ENCODE assay signal across 22 mouse cellular contexts in genomic region chr14:77250652-77251238, GRCm38 (mm10).
DNase-seq lines count a peak whose midpoint lies in the region; ATAC-seq and TF ChIP-seq lines count a peak whose summit lies in the region.
"Had no signal": no experiment of that assay in that cellular context is flagged by ENCODE, and none has a peak within 500 bp of the region (broad histone marks: within the 10 kb centered on the region; RNA-seq: fewer than 3 reads in every experiment).

No protein-coding gene starts in this region.

- no peak overlapping the region for H3K4me2 ChIP-seq in embryonic facial prominence, embryonic 15.5 days (replicated peaks)
- no peak overlapping the region for H3K4me2 ChIP-seq in intestine, postnatal 0 days (replicated peaks; ENCODE audit: low read depth)
- H3K4me2 ChIP-seq: forebrain, embryonic 12.5 days; hindbrain, embryonic 13.5 days; limb, embryonic 13.5 days; liver, embryonic 12.5 days had no signal

- no peak for TF ChIP-seq POLR2A in heart, adult 2 months (IDR thresholded peaks at IDR 0.05; ENCODE audit: insufficient read depth, low read depth, low read length)

- no peak overlapping the region for H3K27ac ChIP-seq in embryonic facial prominence, embryonic 15.5 days (replicated peaks)
- H3K27ac ChIP-seq in intestine, postnatal 0 days (ENCODE audit: low read depth, low read length) = no peak overlapping the region
- no peak overlapping the region for H3K27ac ChIP-seq in heart, adult 2 months
- H3K27ac ChIP-seq: forebrain, embryonic 12.5 days; gastrocnemius, adult 2 months; hindbrain, embryonic 13.5 days; kidney, postnatal 0 days; limb, embryonic 13.5 days; liver, embryonic 12.5 days; midbrain, embryonic 10.5 days had no signal

- WGBS in embryonic facial prominence, embryonic 15.5 days = 69% methylated on average over 2 of the region's 2 CpGs
- WGBS in intestine, postnatal 0 days = 64% methylated on average over 2 of the region's 2 CpGs
- 62% methylated on average over 2 of the region's 2 CpGs for WGBS in heart, adult 2 months

- H3K79me2 ChIP-seq in heart, adult 2 months (replicated peaks; ENCODE audit: control insufficient read depth, insufficient read depth, low read length) = no peaks in the 10 kb centered on the region

- H3K36me3 ChIP-seq in embryonic facial prominence, embryonic 15.5 days = no peaks in the 10 kb centered on the region
- H3K36me3 ChIP-seq in intestine, postnatal 0 days (ENCODE audit: control insufficient read depth, insufficient read depth) = no peaks in the 10 kb centered on the region
- H3K36me3 ChIP-seq in heart, adult 2 months (ENCODE audit: control insufficient read depth, insufficient read depth, low read length) = no peaks in the 10 kb centered on the region
- H3K36me3 ChIP-seq: forebrain, embryonic 12.5 days; hindbrain, embryonic 13.5 days; limb, embryonic 13.5 days; liver, embryonic 12.5 days; midbrain, embryonic 10.5 days had no signal

- intact Hi-C loops in heart, adult 2 months (cut with DNase I) = loop anchor here (10.0 kb wide), 1 partner anchor 96 kb away; the partner anchor contains the start of gene Enox1

- no peaks in the 10 kb centered on the region for H3K27me3 ChIP-seq in embryonic facial prominence, embryonic 15.5 days
- no peaks in the 10 kb centered on the region for H3K27me3 ChIP-seq in intestine, postnatal 0 days (replicated peaks; ENCODE audit: control insufficient read depth, insufficient read depth, low read length)
- no peaks in the 10 kb centered on the region for H3K27me3 ChIP-seq in heart, adult 2 months (ENCODE audit: control insufficient read depth, insufficient read depth, low read length)
- H3K27me3 ChIP-seq: forebrain, embryonic 12.5 days; hindbrain, embryonic 13.5 days; limb, embryonic 13.5 days; liver, embryonic 12.5 days had no signal

- peak; percentile 55 for DNase-seq in cerebellum, adult 9-10 months
- DNase-seq in cerebellum, postnatal 14 days = no peak
- DNase-seq in lung, postnatal 36 days = peak; percentile 7
- no peak for DNase-seq in lung, postnatal 10 days
- peak; percentile 91 for DNase-seq in ZHBTc4 (ENCODE audit: low read depth, low spot score)
- DNase-seq in heart, adult 2 months = no peak
- DNase-seq: gastrocnemius, adult 2 months; kidney, adult 18-20 months; layer of hippocampus, adult 9-11 months; lung, adult 2 months; thymus, postnatal 25 days had no signal

- TF ChIP-seq CTCF in intestine, postnatal 0 days (IDR thresholded peaks at IDR 0.05; ENCODE audit: low read depth) = no peak
- TF ChIP-seq CTCF in heart, adult 2 months (IDR thresholded peaks at IDR 0.05) = no peak

- ATAC-seq in embryonic facial prominence, embryonic 15.5 days (ENCODE audit: insufficient number of reproducible peaks, low FRiP score, low TSS enrichment, low read depth) = peak; percentile 69; the same call in 1 of the 2 replicates
- ATAC-seq in intestine, postnatal 0 days = no peak
- ATAC-seq: liver, embryonic 12.5 days; midbrain, embryonic 16.5 days had no signal

- TF ChIP-seq EP300 in heart, adult 2 months (IDR thresholded peaks at IDR 0.05; ENCODE audit: insufficient read depth, low read depth, low read length) = no peak

- H3K4me1 ChIP-seq in embryonic facial prominence, embryonic 15.5 days = peaks cover 21% of the 10 kb centered on the region
- no peaks in the 10 kb centered on the region for H3K4me1 ChIP-seq in intestine, postnatal 0 days (replicated peaks; ENCODE audit: control insufficient read depth, insufficient read depth, low read length)
- no peaks in the 10 kb centered on the region; the same call in 1 of the 2 replicates for H3K4me1 ChIP-seq in heart, adult 2 months (ENCODE audit: control insufficient read depth, insufficient read depth, low read length)
- H3K4me1 ChIP-seq: liver, embryonic 12.5 days had no signal

- H3K9ac ChIP-seq in embryonic facial prominence, embryonic 15.5 days = no peak overlapping the region
- no peak overlapping the region for H3K9ac ChIP-seq in intestine, postnatal 0 days (ENCODE audit: low read depth, low read length)
- no peak overlapping the region for H3K9ac ChIP-seq in heart, adult 2 months (ENCODE audit: low read depth, low read length)
- H3K9ac ChIP-seq: forebrain, embryonic 12.5 days; hindbrain, embryonic 13.5 days; limb, embryonic 13.5 days; liver, embryonic 12.5 days had no signal

- no peaks in the 10 kb centered on the region for H3K9me3 ChIP-seq in embryonic facial prominence, embryonic 15.5 days (replicated peaks)
- no peaks in the 10 kb centered on the region for H3K9me3 ChIP-seq in intestine, postnatal 0 days (ENCODE audit: control insufficient read depth)
- H3K9me3 ChIP-seq: forebrain, embryonic 12.5 days; hindbrain, embryonic 13.5 days; liver, embryonic 12.5 days had no signal

- H3K4me3 ChIP-seq in embryonic facial prominence, embryonic 15.5 days (replicated peaks) = no peak overlapping the region
- no peak overlapping the region for H3K4me3 ChIP-seq in intestine, postnatal 0 days (ENCODE audit: low read depth, low read length)
- H3K4me3 ChIP-seq in heart, adult 2 months = no peak overlapping the region
- H3K4me3 ChIP-seq: erythroblast, embryonic 14.5 days; forebrain, embryonic 12.5 days; gastrocnemius, adult 2 months; hindbrain, embryonic 13.5 days; limb, embryonic 13.5 days; liver, embryonic 12.5 days; midbrain, embryonic 10.5 days; myocyte had no signal

Comparison
In these comparisons a context has a peak if more than half of its experiments do, and no peak if none do; other contexts are left out.
1. DNase-seq: peak in cerebellum, adult 9-10 months (single experiment), lung, postnatal 36 days (single experiment) and ZHBTc4 (single experiment); none in cerebellum, postnatal 14 days (0 of 2), lung, postnatal 10 days (single experiment) and heart, adult 2 months (0 of 2).